Mouse (Mus musculus): ENCODE data around the gene Slc4a8. TPM values are rescaled to one million over a fixed set of nuclear protein-coding genes. Genes with fewer than 3 reads are reported as not detected.
"Not testable (repeated sequence)": the region's sequence is repeated elsewhere in the genome, so short reads cannot be mapped to it uniquely, and the experiment has no call there.

The Slc4a8 gene
- polyA plus RNA-seq, 3 experiments from 2014 or later, result 7.4 to 10.9 (median 9.1) TPM

DNA sequence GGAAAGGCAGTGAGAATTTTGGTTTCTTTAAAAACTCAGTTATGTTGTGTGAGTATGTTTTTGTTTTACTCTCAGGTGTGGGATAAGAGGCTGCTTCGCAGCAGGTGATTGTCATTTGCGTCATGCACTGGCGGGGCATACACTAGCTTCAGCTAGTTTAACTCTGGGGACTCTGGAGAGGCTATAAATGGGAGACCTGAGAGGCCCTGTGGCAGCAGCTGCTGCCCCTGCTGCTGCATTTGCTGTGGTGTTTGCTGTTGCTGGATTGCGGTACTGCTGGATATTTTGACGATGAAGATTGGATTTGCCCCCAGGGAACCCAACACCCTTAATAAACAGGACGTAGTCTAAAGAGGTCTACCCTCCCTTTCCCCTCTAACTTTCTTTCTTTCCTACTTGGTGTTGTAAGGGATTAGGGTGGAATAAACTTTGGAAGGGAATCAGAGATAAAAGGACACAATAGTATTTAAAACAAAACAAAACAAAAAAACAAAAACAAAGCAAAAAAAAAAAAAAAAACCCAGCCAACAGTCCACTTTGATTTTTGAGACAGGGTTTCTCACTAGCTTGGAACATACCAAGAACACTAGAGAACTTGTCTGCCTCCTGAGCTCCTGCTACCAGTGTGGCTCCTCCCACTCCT is 14.9 kb upstream of the Slc4a8 start:
- ATAC-seq, result no peak

DNA sequence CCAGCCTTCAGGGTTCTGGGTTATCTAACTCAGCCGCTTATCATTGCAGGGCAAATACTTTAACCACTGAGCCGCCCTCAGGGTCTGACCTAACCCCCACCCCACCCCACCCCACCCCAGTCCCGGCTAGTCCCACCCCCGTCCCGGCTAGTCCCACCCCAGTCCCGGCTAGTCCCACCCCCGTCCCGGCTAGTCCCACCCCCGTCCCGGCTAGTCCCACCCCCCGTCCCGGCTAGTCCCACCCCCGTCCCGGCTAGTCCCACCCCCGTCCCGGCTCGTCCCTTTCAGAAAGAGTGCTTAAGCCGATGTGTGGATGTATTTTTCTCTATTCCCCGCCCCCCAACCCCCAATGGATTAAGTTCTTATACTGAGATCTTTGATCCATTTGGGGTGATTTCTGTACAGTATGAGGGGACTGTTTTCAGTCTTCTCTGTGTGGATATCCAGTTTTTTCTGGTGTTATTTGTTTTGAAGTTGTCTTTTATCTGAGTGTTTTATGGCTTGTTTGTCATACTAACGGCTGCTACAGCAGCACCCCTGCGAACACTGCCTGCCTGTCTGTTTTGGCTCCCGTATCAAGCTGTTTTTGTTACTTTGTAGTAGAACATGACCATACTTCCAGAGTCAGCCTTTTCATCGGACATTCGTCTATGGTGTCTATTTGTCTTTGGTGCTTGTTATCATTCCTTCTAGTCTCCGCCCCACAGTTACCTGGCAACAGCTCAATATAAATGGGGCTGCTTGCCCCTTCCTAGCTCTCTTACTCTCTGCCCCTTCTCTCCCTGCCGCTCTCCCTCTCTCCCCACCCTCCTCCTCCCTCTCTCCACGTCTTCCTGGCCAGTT is 14.2 kb upstream of the Slc4a8 start:
- ATAC-seq, result no peak

DNA sequence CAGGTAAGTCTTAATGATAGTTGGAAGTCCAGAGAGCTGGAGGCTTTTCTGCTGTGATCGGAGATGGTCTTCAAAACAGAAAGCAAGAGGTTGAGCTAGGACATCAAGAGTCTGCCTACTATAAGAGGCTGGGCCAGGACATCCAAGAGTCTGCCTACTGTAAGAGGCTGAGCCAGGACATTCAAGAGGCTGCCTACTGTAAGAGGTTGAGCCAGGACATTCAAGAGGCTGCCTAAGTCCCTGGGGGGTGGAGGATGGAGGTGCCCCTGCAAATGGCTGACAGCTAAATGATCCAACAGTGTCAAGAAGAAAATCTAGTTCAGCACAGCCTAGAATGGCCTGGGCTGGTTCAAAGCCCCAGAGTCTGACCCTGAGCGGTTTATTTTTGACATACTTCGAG is 13.0 kb upstream of the Slc4a8 start:
- ATAC-seq, result no peak

DNA sequence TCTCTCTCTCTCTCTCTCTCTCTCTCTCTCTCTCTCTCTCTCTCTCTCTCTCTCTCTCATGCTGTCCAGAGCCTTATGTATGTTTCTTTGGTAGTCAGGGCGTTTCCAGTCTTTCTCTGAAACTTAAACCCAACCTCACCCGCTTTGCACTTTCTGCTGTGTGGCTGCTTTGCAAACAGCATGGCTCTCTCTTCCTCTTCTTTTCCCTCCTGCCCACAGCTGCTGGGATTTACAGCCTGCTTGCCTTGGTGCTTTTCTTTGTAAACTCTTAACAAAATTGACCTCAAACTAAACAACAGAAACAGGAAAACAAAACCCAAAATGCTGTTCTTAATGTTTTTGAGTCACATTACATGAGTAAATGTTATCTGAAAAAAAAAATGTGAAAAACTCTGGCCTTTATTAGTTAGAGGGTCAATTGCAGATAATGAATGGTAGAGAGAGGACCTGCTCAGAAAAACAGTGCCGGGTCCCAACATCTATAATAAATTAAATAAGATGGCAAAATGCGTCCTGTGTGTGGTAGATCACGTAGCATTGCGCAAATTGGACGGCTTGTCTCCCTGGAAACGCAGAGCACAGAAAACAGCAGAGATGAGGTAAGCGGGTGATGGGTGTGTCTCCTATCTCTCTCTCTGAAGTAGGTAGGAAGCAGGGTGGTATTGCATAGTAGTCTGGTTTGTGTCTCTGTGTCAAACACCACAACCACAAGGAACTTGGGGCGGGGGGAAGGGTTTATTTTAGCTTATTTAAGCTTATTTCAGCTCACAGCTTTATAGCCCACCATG is 11.6 kb upstream of the Slc4a8 start:
- ATAC-seq, result peak; percentile 74

DNA sequence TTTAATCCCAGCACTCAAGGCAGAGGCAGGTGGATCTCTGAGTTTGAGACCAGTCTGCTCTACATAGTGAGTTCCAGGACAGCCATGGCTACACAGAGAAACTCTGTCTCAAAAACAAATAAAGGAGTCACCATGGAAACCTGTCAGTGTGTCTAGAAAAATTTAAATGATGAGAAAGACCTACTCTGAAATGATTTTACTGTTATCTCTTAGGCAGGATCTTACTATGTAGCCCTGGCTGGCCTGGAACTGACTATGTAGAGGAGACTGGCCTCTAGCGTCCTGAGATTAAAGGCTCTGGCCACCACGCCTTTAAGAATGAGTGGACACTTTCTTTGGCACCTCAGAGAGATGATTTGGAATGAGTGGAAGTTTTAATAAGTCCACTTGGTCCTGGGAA is 9.1 kb upstream of the Slc4a8 start:
- ATAC-seq, result no peak

DNA sequence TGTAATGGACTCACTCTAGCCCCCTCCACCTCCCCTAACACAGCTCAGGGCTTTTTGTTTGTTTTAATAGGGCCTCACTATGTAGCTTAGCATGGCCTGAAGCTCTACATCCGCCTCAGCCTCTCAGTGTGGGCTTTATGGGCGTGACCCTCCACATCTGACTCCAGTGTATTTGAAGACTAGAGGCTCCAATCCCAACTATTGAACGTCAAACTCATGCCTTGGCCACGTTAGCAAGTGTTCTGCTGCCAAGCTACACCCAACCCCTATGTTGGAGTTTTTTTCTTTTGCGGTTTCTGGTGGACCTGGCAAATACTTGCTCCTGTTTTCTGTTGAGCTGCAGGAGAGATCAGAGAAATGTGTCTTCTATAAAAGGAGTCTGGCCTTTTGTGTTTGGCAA is 8.5 kb upstream of the Slc4a8 start:
- no peak for ATAC-seq

DNA sequence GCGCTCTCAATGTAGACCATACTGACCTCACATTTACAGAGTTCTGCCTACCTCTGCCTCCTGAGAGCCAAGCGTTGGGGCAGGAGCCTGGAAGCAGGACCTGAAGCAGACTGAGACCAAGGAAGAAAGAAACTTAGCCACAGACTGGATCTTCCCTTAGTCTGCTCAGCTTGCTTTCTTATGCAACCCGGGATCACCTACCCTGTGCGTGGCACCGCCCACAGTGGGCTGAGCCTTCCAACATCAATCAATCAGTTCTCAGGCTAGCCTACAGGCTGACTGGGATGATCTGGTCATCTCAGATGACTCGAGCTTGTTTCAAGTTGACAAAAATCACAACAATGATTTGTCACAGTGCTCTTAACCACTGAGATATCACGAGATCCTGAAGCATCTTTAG is 7.5 kb upstream of the Slc4a8 start:
- ATAC-seq, result no peak

DNA sequence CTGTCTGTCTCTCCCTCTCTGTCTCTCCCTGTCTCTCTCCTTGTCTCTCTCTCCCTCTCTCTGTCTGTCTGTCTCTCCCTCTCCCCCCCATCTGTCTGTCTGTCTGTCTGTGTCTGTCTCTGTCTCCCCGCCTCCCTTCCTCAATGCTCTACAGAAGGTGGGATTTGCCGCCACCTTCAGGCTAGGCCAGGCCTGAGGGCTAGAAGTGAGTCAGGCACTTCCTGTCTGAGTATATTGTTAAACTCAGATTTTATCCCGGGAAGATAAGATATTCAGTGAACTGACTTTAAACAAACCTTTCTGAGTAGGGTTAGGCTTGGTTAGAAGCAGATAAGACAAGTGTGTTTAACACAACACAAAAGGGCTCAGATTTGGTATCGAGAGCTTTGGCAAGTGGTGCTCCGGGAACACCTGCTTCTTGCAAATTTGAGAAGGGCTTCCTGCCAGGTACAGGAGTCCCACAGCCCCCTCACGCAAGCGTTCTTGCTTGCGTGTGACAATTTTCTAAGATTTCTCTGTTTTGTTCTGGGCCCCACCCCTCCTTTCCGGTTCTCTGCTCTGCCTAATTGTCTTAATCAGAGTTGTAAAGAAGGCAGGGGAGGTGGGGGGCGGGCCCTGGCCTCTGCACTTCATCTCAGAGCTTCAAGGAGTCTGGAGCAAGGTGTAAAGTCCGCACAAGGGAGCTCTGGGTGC is 6.6 kb upstream of the Slc4a8 start:
- ATAC-seq, result peak; percentile 75

DNA sequence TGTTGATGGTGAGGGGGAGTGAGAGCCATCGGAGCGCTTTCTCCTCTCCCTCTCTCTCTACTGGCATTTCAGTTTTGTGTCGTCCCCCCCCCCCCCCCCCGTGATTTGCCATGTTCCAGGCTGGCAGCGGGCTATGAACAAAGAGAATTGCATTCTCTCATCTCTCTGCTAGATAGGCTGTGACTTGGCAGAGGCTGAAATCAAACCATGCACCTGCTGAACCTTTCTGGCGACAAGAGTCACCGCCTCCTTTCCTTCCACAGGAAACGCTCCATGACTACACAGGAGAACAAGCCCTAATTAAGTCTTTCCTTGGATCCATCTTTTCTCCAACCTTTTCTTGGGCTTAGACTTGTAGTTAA is 6.1 kb upstream of the Slc4a8 start:
- ATAC-seq, result no peak

DNA sequence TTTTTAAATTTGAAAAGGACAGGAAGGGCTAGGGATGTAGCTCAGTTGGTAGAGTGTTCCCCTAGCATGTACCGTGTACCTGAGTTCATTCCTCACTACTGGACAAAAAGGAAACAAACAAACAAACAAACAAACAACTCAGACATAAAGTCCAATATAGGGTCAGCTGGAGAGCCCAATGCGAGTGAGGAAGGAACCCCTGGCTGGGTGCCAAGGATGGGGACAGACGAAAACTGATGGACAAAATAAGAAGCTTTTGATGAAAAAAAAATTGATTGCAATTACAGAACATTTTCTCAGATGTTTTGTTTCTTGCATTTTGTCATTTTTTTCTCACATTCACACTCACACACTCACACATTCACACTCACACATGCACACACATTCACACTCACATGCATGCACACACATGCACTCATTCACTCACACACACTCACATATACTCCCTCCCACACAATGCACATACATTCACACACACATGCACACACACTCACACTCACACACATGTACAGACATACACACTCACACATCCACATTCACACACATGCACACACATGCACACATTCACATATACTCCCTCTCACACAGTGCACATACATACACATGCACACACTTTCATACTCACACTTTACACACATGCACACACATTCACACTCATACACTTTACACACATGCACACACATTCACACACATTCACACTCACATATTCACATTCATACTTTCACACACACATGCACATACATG is 5.5 kb upstream of the Slc4a8 start:
- ATAC-seq, result no peak

DNA sequence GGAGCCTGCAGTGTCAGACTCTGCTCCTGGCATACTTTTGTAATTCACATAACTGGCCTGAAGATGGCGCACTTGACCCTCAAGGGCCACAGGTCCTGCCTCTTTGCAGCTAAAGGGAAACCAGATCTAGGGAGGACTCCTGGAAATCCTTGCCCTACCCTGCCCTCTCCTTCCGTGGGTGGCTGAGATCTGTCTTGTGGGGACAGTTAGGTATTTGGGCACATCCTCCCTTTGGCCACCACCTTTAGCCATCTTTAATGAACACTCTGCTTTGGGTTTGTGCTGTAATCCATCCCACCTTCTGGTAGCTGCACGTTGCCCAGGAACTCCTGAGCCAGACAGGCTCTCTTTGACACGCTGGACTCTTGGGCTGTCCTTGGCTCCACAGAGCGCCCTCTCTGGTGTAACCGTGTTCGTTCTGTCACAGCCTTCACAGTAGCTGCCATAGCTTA is 4.0 kb upstream of the Slc4a8 start:
- peak; percentile 19 for ATAC-seq

DNA sequence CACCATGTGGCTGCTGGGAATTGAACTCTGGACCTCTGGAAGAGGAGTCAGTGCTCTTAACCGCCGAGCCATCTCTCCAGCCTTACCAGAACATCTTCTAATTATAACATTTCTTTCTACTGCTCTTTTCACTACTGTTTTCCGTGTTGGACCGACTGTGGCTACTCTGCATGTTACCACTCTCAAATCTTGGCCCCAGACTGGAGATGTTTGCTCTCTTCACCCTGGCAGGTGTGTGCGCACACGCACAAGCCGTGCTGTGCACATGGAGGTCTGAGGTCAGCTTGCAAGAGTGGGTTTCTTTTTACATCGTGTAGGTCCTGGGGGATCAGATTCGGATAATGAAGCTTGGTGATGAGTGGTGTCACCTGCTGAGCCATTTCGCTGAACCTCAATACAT is 2.3 kb upstream of the Slc4a8 start:
- ATAC-seq, result no peak

DNA sequence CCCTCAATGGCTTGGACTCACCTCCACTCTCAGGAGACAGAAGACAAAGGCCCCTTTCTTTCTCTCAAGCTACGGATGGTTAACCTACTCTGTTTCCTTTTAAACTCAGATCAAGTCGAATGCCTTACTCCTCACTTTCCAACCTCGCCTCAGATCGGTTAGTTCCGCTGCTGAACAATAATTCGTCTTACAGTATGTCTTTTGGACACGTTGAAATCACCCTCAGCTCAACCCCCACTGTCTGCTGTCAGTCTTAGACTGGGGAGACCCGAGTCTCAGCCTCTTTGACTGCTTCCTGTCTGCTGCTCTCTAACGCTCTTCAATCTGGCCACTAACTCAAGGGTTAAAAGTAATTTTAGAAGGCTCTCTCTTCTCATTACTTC is 520 bp upstream of the Slc4a8 start:
- ATAC-seq, result peak; percentile 39

DNA sequence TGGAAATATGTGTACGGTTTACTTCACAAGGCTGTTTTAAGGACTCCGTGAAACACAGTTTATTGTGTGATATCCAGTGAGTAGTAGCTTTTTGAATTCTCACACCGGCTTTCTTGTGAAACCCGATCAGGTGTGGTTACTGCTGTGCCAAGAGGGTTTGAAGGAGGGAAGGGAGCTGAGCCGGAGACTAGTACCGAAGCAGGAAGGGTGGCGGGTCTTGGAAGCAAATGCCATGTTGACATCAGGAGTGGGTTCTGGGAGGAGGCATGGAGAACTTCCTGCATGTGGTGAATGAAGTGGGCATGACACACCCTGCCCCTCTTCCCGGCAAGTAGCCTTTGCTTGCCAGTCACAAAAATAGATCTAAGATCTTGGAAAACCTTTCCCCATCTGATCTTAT is 1.1 kb downstream of the Slc4a8 start:
- ATAC-seq, result no peak

DNA sequence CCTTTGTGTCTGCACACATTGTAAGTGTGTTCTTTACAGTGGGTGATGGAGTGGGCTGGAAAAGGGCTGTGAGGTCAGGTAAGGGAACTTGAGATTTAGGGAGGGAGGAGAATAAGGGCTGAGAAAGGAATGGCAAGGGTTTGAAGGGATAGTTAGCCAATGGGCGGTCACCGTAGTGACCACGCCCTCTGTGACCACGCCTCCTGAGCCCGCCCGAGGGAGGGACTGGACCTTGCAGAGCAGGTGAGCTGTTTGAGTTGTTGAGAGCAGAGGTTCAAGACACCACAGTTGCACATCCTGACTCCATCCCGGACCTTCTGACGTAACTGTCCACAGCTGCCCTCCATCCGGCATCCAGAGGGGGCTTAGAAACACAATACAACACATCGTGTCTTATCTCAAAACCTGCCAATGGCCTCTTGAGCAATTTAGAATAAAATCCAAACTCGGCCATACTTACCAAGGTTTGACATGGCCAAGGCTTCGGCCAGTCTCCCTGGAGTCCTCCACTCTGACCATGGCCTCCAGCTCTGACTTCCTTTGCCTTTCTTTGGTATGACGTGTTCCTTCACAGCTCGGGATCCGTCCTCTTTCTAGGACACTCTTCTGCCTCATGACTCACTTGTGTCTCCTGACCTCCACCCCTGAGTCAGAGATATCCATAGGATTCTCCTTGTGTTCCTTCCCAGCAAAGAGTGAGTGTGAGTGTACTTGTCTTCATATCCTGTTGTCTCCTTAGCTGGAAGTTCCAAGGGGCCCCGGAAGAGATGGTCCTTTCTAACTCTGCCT is 2.8 kb downstream of the Slc4a8 start:
- no peak for ATAC-seq

DNA sequence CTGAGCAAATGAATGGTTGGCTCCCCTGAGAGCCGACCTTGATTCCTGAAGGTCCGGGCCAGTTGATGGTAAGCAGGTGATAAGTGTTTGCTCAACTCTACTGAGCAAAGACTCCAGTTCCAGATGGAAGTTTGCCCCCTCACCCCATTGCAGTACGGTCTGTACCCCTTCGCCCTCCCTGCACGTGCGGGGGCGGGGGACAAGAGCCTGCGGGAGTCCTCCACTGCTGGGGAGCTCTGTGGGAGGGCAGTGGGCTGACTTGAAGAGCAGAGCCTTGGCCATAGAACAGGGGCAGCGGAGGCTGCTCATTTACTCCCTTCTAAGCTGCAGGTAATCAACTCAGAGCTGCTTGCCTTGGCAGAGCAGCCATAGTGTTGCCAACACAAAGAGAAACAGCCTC is 5.3 kb downstream of the Slc4a8 start:
- no peak for ATAC-seq

DNA sequence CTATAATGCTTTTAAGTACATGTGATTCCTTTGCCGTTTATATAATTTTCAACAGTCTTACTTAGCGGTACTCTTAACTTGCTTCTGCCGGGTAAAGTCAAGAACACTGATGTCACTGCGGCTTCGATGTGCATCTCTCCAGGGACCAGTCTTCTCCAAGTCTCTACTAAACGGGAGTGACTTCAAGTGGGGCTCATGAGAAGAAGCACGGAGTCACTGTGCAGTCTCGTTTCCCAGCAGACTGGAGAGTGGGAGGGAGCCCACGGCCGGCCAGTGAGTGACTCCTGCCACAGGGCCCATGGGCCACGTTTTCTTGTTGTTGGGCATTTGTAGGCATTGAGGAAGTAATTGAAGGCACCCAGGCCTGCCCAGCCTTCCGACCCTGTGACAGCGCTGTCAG is 6.3 kb downstream of the Slc4a8 start:
- no peak for ATAC-seq

DNA sequence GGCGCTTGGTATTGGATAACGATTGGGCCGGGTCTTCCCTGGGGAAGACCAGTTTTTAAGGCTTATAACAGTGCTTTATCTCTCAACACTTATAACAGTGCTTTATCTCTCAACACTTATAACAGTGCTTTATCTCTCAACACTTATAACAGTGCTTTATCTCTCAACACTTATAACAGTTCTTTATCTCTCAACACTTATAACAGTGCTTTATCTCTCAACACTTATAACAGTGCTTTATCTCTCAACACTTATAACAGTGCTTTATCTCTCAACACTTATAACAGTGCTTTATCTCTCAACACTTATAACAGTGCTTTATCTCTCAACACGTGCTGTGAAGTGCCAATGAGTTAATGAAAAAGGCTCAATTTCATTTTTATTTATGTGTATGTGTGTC is 7.5 kb downstream of the Slc4a8 start:
- ATAC-seq, result not testable (repeated sequence)

DNA sequence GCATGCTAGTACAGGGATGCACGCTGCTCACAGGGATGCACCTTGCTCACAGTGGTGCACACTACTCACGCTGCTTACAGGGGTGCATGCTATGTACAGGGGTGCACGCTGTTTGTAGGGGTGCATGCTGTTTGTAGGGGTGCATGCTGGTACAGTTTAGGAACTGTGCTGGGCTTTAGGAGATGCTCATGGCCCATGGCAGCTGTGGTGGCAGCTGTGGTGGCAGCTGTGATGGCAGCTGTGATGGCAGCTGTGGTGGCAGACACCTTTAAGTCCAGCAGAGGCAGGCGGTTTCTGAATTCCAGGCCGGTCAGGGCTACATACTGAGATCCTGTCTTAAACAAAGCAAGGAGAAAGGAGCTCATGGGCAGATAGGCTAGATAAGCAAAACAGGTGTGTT is 8.8 kb downstream of the Slc4a8 start:
- ATAC-seq, result no peak

DNA sequence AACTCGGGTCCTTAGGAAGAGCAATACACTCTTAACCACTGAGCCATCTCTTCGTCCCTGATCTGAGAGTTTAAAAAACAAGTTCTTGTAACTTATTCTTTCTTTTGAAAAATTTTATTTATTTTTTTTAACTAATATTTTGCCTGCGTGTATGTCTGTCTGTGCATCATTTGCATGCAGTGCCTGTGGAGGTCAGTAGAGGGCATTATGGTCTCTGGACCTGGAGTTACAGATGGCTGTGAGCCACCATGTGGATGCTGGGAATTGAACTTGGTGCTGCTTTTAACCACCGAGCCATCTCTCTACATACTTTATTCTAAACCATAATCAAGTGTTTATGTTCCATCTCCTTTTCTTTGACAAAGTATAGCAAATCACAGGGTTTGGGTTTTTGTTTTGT is 11.1 kb downstream of the Slc4a8 start:
- no peak for ATAC-seq

DNA sequence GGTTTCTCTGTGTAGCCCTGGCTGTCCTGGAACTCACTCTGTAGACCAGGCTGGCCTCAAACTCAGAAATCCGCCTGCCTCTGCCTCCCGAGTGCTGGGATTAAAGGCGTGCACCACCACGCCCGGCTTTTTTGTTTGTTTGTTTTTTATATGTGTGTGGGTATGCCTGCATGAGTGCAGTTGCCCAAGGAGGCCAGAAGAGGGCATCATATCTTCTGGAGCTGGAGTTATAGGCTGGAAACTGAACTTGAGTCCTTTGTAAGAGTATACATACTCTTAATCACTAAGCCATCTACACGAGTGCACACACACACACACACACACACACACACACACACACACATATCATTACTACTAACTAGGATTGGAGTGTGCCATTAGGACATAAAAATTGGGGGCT is 12.3 kb downstream of the Slc4a8 start:
- ATAC-seq, result not testable (repeated sequence)
